Mouse (Mus musculus) neural tube, embryonic 15.5 days (tissue): Measurements from ENCODE around the gene Ssna1. TPM values are rescaled to one million over a fixed set of nuclear protein-coding genes. Genes with fewer than 3 reads are reported as not detected.

Source experiments
- ATAC-seq: fragments of 200-750 bp; cut with Nextera tagmentation; 2 replicates; pipeline ENCODE4 v1.8.0; 2017; ENCODE audit warnings: mild to moderate bottlenecking, moderate TSS enrichment, moderate library complexity; ENCODE audit not compliant: low FRiP score
- H3K27ac ChIP-seq: fragments of 300-500 bp; sonication (generic); replicated peaks from 2 replicates; pipeline ENCODE4 v1.5.1; 2015; ENCODE audit warnings: mild to moderate bottlenecking, inconsistent platforms
- H3K27me3 ChIP-seq: fragments of 300-500 bp; sonication (generic); replicated peaks from 2 replicates; pipeline ENCODE4 v1.6.1; 2015; ENCODE audit warnings: inconsistent platforms
- H3K36me3 ChIP-seq: fragments of 300-500 bp; sonication (generic); 2 replicates; pipeline ENCODE4 v1.6.1; 2015; ENCODE audit warnings: inconsistent platforms
- H3K4me1 ChIP-seq: fragments of 300-500 bp; sonication (generic); 2 replicates; pipeline ENCODE4 v1.6.1; 2015; ENCODE audit warnings: inconsistent platforms
- H3K4me2 ChIP-seq: fragments of 300-500 bp; sonication (generic); 2 replicates; pipeline ENCODE4 v1.6.1; 2015; ENCODE audit warnings: inconsistent platforms, mild to moderate bottlenecking, moderate library complexity
- H3K4me3 ChIP-seq: fragments of 300-500 bp; sonication (generic); replicated peaks from 2 replicates; pipeline ENCODE4 v1.5.1; 2015; ENCODE audit warnings: mild to moderate bottlenecking, inconsistent platforms
- H3K9ac ChIP-seq: fragments of 300-500 bp; sonication (generic); replicated peaks from 2 replicates; pipeline ENCODE4 v1.6.1; 2015; ENCODE audit warnings: mild to moderate bottlenecking, inconsistent platforms
- H3K9me3 ChIP-seq: fragments of 300-500 bp; sonication (generic); replicated peaks from 2 replicates; pipeline ENCODE4 v1.6.1; 2016; ENCODE audit warnings: inconsistent platforms
- WGBS: fragments of 180-500 bp; shearing (Covaris S2); methylation state at CpG from one replicate; pipeline ENCODE4 v1.1.7; 2015; ENCODE audit warnings: mixed read lengths; 5-methylcytosine and 5-hydroxymethylcytosine counted together
- polyA plus RNA-seq: library from polyadenylated mRNA; unstranded; fragments of >200 nt; fragmentation: Nextera tagmentation; extraction: Ambion mirVana; gene quantifications from 2 replicates; pipeline ENCODE4 v1.2.1, GENCODE M21; 2015

Gene Ssna1
- polyA plus RNA-seq, 1 experiment from 2014 or later: 177 TPM

GRCm38 (mm10) chr2:25288734-25289345 lies 16.6 kb upstream of the Ssna1 start:
- Histone ChIP-seq H3K27ac (no peak overlapping the region), H3K4me2 (no peak overlapping the region), H3K4me3 (no peak overlapping the region), H3K4me1 (peaks cover 55% of the 10 kb centered on the region), H3K36me3 (peaks cover 17% of the 10 kb centered on the region), H3K9me3 (no peaks in the 10 kb centered on the region), H3K27me3 (peaks cover 60% of the 10 kb centered on the region), H3K9ac (no peak overlapping the region)
- ATAC-seq: no peak
- 83% methylated on average over 7 of the region's 7 CpGs for WGBS

- Histone ChIP-seq H3K9me3 (no peaks in the 10 kb centered on the region), H3K4me3 (no peak within 1 kb of the TSS), H3K4me1 (peaks cover 55% of the 10 kb centered on the region), H3K27ac (no peak within 1 kb of the TSS), H3K4me2 (no peak within 1 kb of the TSS), H3K27me3 (peaks cover 52% of the 10 kb centered on the region), H3K36me3 (peaks cover 22% of the 10 kb centered on the region), H3K9ac (no peak within 1 kb of the TSS)
- 85% methylated on average over 6 of the region's 6 CpGs for WGBS
- ATAC-seq: no peak
Observed at GRCm38 (mm10) chr2:25287927-25288649, 15.8 kb upstream of the Ssna1 start, which contains the start of gene Tmem210. Gene Tmem210 (plus strand): TSS chr2:25288145.

- no peak overlapping the region for H3K4me2 ChIP-seq
- 51% methylated on average over 7 of the region's 7 CpGs for WGBS
- no peaks in the 10 kb centered on the region for H3K9me3 ChIP-seq
- peaks cover 30% of the 10 kb centered on the region for H3K36me3 ChIP-seq
- peaks cover 42% of the 10 kb centered on the region for H3K27me3 ChIP-seq
- 0 out of 2 replicates have a peak overlapping the region, but pooled peaks have one; percentile 4 for H3K27ac ChIP-seq
- no peak overlapping the region for H3K9ac ChIP-seq
- peaks cover 48% of the 10 kb centered on the region for H3K4me1 ChIP-seq
- no peak for ATAC-seq
- H3K4me3 ChIP-seq: no peak overlapping the region
Observed at GRCm38 (mm10) chr2:25286837-25287636, 14.8 kb upstream of the Ssna1 start.

GRCm38 (mm10) chr2:25286314-25286713 lies 14.1 kb upstream of the Ssna1 start:
- 92% methylated on average over 1 of the region's 1 CpGs for WGBS
- no peak overlapping the region for H3K9ac ChIP-seq

GRCm38 (mm10) chr2:25285551-25285950 lies 13.3 kb upstream of the Ssna1 start:
- H3K36me3 ChIP-seq: peaks cover 42% of the 10 kb centered on the region

More at GRCm38 (mm10) chr2:25286314-25286713, 14.1 kb upstream of the Ssna1 start:
- no peak for ATAC-seq
- H3K9me3 ChIP-seq: no peaks in the 10 kb centered on the region
- H3K4me3 ChIP-seq: no peak overlapping the region
- 0 out of 2 replicates have a peak overlapping the region, but pooled peaks have one; percentile 4 for H3K27ac ChIP-seq
- H3K4me1 ChIP-seq: peaks cover 41% of the 10 kb centered on the region
- H3K36me3 ChIP-seq: peaks cover 34% of the 10 kb centered on the region
- no peak overlapping the region for H3K4me2 ChIP-seq
- peaks cover 35% of the 10 kb centered on the region for H3K27me3 ChIP-seq

GRCm38 (mm10) chr2:25278928-25279882 lies 7.0 kb upstream of the Ssna1 start:
- H3K36me3 ChIP-seq: peaks cover 90% of the 10 kb centered on the region
- no peaks in the 10 kb centered on the region for H3K27me3 ChIP-seq
- ATAC-seq: no peak
- H3K9me3 ChIP-seq: no peaks in the 10 kb centered on the region
- H3K27ac ChIP-seq: no peak overlapping the region
- no peak overlapping the region for H3K4me2 ChIP-seq
- no peak overlapping the region for H3K9ac ChIP-seq
- 63% methylated on average over 13 of the region's 13 CpGs for WGBS
- H3K4me1 ChIP-seq: peaks cover 11% of the 10 kb centered on the region
- no peak overlapping the region for H3K4me3 ChIP-seq

More at GRCm38 (mm10) chr2:25285551-25285950, 13.3 kb upstream of the Ssna1 start:
- Histone ChIP-seq H3K9ac (no peak overlapping the region), H3K4me1 (peaks cover 34% of the 10 kb centered on the region), H3K4me3 (no peak overlapping the region), H3K9me3 (no peaks in the 10 kb centered on the region), H3K27ac (no peak overlapping the region), H3K27me3 (peaks cover 27% of the 10 kb centered on the region), H3K4me2 (no peak overlapping the region)
- WGBS: 97% methylated on average over 2 of the region's 2 CpGs
- no peak for ATAC-seq

DNA sequence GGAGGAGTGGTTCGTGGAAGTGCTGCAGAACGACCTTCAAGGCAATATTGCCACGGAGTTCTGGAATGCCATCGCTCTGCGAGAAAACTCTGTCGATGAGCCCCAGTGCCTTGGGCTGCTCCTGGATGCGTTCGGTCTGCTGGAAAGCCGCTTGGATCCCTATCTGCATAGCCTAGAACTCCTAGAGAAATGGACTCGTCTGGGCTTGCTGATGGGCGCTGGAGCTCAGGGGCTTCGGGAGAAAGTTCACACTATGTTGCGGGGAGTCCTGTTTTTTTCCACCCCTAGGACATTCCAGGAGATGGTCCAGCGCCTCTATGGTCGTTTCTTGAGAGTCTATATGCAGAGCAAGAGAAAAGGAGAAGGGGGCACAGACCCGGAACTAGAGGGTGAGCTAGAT lies 772 bp upstream of the Ssna1 start:
- H3K27me3 ChIP-seq: no peaks in the 10 kb centered on the region
- peaks cover 43% of the 10 kb centered on the region for H3K4me1 ChIP-seq
- peak overlapping the region; percentile 92 for H3K4me3 ChIP-seq
- peak overlapping the region; percentile 91 for H3K4me2 ChIP-seq
- peaks cover 64% of the 10 kb centered on the region for H3K36me3 ChIP-seq
- H3K9me3 ChIP-seq: no peaks in the 10 kb centered on the region
- peak overlapping the region; percentile 86 for H3K9ac ChIP-seq
- WGBS: 37% methylated on average over 16 of the region's 16 CpGs
- peak overlapping the region; percentile 88; the same call in 1 of the 2 replicates for H3K27ac ChIP-seq
- ATAC-seq: no peak

DNA sequence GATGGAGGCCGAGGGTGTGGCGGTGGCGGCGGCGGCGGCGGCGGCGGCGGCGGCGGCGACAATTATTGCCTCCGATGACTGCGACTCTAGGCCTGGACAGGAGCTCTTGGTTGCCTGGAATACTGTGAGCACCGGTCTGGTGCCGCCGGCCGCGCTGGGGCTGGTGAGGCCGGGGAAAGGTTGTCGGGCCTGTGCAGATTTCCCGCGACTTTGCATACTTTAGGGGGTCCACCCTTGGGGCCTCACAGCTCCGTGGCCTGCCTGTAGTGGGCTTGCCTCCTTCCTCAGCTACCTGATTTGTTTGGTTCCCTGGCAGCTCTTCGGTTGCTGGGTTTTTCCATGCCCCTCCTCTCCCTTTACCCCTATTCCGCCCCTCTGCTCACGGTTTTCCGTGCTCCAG lies 277 bp upstream of the Ssna1 start:
- Histone ChIP-seq H3K4me1 (peaks cover 48% of the 10 kb centered on the region), H3K4me3 (peak overlapping the region; percentile 92), H3K27me3 (no peaks in the 10 kb centered on the region), H3K27ac (peak overlapping the region; percentile 88), H3K36me3 (peaks cover 62% of the 10 kb centered on the region), H3K9me3 (no peaks in the 10 kb centered on the region), H3K9ac (peak overlapping the region; percentile 86), H3K4me2 (peak overlapping the region; percentile 91)
- whole genome bisulfite sequencing: under 1% methylated on average over 29 of the region's 29 CpGs
- ATAC-seq: peak; percentile 62

DNA sequence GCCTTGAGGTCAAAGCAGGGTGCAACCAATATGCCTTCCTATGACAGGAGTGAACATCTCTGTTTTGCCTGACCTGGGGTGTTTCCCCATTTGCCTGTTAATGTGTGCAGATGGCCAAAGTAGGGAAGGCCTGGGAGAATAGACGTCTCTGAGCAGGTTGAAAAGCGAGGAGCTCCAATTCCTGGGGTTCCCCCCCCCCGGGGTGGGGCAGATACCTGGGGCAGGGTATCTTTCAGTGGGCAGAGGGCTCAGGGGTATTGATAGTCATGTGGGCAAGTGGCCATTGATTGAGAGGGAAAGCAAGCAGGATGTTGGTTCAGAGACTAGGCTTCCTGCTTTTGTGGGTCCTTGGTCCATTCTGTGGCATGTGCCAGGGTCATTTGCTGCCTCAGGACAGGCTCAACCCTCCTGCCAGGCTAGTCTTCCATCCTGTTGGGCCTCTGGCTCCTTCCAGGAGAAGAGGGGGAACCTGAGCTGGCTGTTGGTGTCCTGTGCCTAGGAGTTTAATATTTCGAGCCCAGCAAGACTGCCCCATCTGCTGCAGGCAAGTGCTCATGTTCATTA lies 4.4 kb downstream of the Ssna1 start:
- Histone ChIP-seq H3K4me2 (0 out of 2 replicates have a peak overlapping the region, but pooled peaks have one; percentile 100), H3K9ac (no peak overlapping the region), H3K4me1 (peaks cover 70% of the 10 kb centered on the region), H3K9me3 (no peaks in the 10 kb centered on the region), H3K27ac (no peak overlapping the region), H3K4me3 (no peak overlapping the region), H3K27me3 (no peaks in the 10 kb centered on the region), H3K36me3 (peaks cover 21% of the 10 kb centered on the region)
- WGBS: 71% methylated on average over 4 of the region's 4 CpGs
- no peak for ATAC-seq

- peaks cover 69% of the 10 kb centered on the region for H3K4me1 ChIP-seq
- ATAC-seq: no peak
- peaks cover 21% of the 10 kb centered on the region for H3K36me3 ChIP-seq
- H3K9me3 ChIP-seq: no peaks in the 10 kb centered on the region
- no peak overlapping the region for H3K4me3 ChIP-seq
- peak overlapping the region; percentile 67; the same call in 1 of the 2 replicates for H3K27ac ChIP-seq
- H3K4me2 ChIP-seq: peak overlapping the region; percentile 100; the same call in 1 of the 2 replicates
- no peaks in the 10 kb centered on the region for H3K27me3 ChIP-seq
- peak overlapping the region; percentile 41; the same call in 1 of the 2 replicates for H3K9ac ChIP-seq
Observed at GRCm38 (mm10) chr2:25267241-25267640, 5.0 kb downstream of the Ssna1 start.
